Mouse (Mus musculus) fibroblast of lung, adult 2 months (primary cell): ENCODE results near the gene Ctsa.
"Not testable (repeated sequence)": the region's sequence is repeated elsewhere in the genome, so short reads cannot be mapped to it uniquely, and the experiment has no call there.

Source experiments
- DNase-seq: peaks from one replicate; pipeline ENCODE4 v3.0.0-alpha.2; 2011; ENCODE audit warnings: low read depth

Ctsa gene

DNA sequence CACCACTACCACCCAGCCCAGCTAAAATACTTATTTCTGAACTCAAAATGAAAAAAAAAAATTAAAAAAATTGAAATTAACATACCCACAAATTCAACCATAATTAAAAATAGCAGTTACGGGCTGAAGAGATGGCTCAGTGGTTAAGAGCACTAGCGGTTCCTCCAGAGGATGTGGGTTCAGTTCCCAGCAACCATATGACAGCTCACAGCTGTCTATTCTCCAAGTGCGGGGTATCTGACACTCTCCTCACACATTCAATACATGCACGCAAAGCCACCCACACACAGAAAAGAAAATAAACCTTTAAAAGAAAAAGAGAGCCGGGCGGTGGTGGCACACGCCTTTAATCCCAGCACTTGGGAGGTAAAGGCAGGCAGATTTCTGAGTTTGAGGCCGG, 17.4 kb downstream of the Ctsa start:
- no peak for DNase-seq

DNA sequence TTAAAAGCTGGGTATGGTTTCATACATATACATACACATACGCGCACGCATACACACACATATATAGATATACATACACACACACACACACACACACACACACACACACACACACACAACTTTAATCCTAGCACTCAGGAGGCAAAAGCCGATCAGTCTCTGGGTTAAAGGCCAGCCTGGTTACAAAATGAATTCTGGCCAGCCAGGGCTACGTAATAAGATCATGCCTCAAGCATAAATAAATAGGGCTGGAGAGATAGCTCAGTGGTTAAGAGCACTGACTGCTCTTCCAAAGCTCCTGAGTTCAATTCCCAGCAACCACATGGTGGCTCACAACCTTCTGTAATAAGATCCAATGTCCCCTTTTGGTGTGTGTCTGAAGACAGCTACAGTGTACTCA, 22.9 kb downstream of the Ctsa start:
- DNase-seq: not testable (repeated sequence)

DNA sequence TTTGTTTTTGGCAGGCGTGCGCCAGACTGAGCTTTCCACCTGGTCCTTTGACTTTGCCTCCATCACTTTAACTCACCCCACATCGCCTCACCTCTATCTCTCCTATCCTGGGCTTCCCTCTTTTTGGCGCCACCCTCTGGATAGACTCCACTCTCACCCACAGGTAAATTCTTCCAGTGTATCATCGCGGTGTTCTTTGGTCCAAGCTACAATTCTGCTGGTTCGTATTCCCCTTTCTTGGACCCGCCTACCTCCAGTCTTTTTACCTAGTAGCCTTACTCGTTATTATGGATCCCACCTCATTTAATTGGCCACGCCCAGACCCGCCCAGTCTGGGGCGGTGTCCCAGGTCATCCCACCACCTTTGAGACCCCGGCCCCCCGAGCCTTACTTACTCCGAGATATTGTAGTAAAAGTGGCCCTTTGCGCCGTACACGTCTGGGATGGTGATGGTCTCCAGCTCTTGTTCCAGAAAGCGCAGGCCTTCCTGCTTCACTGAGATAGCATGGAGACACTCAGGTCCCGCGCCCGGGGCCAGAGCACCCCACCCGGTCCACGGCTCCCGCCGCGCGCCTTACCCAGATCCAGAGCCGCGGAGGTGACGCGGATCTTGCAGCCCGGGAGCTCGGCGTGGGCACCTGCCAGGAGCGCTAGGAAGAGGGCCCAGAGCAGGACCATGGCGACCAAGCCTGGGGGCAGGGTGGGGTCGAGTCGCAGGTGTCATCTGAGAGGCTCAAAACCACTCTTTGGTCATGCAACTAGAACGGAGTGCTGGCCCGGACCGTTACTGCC, 23.8 kb downstream of the Ctsa start:
- DNase-seq: no peak

DNA sequence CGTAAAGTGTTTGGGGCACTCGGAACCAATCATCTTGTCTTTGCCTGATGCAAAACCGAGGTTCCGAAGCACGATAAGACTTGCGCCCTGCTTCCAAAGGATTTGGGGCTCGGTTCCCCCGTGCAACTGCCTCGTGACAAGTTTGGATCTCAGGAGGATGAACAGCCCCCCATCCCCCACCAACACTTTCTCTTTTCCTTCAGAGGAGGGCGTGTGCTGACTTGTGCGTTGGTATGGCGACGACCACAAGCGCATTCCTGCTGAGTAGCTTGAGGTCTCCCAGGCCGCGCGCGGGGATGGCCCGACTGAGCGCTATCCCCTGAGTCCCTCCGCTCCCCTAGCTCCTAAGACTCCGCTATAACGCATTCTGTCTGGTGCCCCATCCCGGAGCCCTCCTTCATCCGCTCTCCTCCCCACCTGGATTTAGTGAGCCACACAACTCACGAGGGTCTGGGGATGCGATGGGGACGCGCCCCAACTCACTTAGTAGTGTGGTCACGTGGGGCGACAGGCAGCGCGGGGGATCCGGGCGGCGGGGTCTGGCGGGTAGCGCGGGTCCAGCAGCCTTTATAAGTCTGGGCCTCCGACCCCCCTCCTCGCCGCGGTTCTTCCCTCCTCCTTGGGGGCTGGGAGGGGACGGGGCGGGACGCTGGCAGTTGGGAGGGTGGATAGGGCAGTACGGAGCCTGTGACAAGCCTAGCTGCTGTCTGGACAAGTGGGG, 24.6 kb downstream of the Ctsa start, which contains the start of gene Pltp:
Gene Pltp, minus strand, starts transcription at position 611 of the 721 bp plus-strand sequence.
- no peak for DNase-seq

DNA sequence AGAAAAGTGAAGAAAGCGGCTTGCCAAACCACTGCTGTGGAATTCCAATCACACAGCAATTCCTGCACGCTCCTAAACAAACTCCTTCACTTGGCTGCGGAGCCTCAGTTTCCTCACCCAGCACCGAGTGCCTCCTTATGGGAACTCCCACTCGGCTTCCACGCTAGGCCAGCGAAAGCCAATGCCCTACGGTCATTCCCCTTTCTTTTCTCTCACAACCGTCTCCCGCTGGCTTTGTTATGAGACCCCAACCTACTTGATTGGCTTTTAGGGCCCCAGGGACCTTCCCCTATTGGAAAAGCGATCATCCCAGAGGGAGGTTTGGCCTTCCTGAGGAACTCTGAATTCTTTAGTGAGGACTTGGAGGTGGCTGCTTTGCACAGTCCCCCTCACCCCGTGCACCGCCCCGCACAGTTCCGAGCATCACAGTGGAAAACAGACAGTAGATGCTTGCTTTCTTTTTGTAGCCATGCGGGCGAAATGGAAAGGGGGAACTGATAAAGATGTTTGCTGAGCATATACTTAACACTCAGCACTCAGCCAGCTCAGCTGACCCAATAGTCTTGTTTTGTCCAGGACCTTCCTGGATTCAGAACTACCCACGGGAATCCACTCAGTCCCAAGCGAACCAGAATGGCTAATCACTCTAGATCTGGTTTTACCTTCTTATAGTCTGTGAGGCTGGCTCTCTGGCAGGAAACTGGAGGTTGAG, 25.3 kb downstream of the Ctsa start:
- no peak for DNase-seq

DNA sequence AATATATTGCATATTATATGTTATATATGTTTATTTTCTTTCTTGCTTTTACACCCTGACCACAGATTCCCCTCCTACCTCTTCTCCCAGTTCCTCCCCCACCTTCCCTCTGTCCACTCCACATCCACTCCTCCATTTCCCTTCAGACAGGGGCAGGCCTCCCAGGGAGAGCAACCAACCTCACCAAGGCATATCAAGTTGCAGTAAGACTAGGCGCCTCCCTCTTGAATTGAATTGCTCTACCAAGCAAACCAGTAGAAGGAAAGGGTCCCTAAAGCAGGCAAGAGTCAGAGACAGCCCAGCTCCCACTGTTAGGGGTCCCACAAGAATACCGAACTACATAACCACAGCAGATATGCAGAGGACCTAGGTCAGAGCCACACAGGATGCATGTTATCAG, 26.5 kb downstream of the Ctsa start:
- no peak for DNase-seq

DNA sequence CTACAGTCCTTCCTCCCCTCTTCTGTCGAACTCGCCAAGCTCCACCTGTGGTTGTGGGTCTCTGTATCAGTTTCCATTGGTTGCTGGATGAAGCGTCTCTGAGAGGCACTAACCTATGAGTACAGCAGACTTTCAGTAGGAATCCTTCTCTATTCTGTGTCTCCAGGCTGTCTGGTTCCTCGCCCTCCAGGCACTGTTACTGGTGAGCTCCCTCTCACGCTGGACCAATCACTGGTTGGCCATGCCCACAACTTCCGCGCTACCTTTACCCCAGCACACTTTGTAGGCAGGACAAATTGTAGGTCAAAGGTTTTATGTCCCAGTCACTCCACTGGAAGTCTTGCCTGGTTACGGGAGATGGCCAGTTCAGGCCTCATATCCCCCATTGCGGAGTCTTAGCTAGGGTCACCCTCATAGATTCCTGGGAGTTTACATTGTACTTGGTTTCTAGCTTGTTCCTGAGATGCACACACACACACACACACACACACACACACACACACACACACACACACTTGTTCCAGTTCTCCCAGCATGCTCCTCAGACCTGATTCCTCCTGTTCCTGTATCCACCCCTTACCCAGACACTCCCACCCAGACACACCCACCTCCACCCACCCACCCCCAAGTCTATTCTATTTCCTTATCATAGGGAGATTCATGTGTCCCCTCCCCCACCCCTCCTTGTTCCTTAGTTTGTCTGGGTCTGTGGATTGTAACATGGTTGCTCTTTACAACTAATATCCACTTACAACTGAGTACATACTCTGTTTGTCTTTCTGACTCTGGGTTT, 27.2 kb downstream of the Ctsa start:
- DNase-seq: no peak

DNA sequence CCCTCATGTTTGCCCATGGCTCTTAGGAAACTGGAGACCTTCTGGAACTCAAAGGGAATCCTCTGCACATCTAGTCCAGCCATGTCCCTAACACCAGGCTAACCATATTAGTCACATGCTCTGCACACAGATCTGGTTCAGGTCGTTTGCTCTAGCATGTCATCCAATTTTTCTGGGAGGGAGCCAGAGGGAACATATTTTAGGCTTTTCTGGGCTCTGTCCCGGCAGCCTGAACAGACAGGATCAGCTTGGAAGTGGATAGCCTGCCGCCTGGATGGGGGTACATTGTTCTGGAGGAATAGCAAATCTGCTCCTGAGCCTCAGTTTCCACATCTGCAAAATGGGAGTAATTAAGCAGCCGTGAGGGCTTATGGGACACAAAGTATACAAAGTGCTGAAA, 28.4 kb downstream of the Ctsa start:
- no peak for DNase-seq

DNA sequence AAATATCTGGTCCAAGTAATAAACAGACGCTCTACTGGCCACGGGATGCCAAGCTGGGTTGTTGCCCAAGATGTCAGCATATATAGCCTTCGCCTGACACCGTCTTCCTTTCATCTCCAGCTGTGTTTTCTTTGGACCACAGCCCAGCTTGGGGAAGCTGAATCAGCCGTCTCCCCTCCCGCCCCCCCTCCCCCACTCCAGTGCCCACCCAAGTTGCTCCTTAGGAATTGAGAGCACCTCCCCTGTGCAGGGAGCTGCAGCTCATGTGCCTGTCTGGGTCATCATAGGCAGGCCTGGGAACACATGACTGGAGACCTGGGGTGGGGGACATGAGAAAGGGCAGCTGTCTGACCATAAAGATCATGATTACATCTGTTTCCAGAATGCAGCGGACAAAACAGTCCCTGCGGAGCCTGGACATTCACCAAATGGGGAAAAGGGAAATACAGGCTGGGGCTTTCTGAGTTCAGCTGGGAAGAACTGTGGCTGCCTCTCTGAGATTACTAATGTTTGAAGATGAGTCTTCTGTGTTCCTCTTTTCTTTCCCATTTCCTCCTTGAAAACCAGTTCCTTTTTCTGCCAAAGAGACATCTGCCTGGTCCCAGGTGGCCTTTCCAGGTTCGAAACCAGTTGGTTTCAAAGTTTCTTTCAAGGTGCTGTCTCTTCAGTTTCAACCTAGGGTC, 29.6 kb downstream of the Ctsa start:
- no peak for DNase-seq

DNA sequence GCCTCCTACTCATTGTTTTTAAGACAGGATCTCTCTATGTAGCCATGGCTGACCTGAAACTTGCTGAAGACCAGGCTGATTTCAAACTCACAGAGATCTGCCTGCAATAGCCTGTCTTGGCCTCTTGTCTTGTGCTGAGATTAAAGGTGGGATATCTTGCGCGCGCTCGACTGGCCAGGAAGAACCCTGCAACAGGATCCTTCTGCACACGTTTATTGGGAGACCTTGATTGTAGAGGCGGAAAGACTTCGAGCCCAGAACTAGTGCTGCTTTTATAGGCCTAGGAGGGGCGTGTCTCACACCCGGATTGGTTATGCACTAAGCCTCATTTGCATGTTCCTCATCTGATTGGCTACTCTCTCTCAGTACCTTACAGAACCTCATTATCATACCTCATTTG, 30.7 kb downstream of the Ctsa start:
- DNase-seq: not testable (repeated sequence)

DNA sequence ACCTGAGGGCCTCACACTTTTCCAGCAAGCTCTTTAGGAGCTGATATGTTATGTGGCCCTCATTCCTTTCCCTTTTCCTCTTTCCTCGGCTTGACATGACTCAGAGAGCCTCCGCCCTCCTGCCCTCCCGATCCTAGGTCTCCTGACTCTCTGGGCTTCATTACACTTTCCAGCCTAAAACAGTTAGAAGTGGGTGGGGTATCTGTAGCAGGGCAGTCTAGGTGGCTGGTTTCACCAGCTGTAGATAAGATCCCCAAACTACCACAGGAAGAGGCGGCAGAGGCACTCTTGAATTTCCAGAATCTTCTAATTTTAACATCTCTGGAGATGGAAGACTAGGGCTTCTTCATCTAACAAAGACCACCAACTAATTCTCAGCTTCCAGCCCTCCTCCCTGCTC, 31.9 kb downstream of the Ctsa start:
- no peak for DNase-seq

DNA sequence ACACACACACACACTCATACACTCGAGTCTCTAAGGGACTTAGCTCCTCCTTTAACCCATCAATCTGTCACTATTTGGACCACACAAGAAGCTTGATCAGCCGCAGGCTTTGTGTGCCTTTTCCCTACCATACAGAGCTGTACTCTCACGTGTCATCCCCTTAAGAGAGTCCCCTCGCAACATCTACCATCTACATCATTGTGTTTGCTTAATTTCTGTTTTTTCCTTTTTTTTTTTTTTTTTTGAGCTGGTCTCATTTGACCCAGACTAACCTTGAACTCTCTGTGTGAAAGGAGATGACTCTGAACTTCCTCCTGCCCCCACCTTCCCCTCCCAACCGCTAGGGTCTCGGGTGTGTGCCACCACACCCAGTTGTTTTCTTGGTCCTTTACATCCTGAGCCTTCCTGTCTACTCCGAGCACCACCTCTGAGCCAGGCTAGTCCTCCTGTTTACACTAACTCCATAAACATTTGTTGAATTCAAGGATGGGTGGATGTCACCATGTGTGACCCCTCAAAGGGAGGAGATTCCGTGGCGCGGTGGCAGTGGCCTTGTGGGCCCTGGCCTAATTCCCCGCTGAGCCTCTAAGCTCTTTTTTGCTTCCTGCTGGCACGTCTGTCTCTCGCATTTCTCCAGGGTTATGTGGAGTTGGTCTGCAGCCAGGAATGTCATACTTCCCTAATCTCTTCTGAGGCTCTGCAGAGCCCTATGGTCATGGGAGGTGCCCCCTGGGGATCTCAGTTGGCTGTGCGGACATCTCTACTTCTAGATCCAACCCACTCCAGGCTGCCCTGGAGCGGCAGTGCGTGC, 34.3 kb downstream of the Ctsa start:
- no peak for DNase-seq

DNA sequence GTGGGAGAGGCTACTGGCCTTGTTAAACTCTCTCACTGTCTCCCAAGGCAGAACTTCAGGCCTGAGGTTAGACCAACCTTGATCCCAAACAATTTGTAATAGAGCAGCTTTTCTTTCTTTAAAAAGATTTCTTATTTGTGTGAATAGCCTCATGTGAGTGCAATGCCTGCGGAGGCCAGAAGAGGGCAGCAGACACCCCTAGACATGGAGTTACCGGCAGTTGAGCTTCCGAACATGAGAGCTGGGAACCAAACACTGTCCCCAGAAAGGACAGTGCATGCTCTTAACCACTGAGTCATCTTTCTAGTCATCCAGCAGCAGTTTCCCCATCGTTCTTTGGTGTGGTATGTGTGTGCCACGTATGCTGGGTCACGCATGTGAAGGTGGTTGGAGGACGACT, 34.9 kb downstream of the Ctsa start:
- DNase-seq: no peak

DNA sequence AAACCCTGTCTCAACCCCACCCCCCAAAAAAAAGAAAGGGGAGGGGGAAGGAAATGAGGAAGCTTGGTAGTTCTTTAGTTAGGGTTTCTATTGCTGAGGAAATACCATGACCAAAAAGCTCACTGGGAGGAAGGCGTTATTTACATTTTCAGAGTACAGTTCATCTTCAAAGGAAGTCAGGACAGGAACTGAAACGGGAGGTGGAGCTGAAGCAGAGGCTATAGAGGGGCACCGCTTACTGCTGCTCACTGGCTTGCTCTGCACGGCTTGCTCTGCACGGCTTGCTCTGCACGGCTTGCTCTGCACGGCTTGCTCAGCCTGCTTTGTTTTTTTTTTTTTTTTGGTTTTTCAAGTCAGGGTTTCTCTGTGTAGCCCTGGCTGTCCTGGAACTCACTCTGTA, 35.8 kb downstream of the Ctsa start:
- no peak for DNase-seq

DNA sequence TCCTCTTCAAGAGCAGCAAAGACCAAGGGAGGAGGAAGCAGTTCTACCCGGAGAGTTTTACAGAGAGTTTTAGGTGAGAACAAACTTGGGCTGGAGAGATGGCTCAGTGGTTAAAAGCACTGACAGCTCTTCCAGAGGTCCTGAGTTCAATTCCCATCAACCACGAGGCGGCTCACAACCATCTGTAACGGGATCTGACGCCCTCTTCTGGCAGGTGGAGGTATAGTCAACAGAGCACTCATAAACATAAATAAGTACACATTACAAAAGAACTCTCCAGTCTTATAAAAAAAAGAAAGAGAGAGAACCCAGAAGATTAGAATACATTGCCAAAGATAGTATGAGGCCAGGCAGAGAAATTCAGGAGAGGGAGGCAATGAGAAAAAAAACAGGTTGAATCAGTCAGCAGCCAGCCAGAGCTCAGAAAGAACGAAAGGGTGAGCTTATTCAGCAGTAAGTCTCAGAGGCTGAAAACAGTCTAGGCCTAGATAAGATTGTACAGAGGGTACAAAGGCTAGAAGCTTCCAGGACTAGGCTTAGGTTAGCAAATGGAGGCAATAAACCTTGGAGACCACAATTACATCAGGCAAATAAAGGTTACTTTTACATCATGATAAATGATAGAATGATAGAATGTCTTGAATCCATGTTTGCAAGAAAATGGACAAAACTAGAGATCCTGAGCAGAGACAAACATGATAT, 39.1 kb downstream of the Ctsa start:
- no peak for DNase-seq

DNA sequence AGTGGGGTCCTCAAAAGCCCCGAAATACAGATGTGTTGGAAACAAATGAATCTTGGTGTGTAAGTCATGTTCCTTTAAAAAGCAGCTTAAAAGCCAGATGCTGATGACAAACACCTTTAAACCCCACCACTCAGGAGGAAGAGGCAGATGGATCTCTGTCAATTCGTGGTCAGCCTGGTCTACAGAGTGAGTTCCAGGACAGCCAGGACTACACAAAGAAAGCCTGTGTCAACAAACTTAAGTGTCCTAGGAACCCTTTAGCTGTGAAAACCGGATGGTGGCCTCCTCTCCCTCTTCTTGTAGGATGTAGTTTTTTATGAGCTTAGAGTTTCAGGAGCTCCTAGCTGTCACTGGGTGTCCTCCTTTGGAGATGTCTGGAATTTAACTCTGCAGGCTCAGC, 40.9 kb downstream of the Ctsa start:
- DNase-seq: no peak

DNA sequence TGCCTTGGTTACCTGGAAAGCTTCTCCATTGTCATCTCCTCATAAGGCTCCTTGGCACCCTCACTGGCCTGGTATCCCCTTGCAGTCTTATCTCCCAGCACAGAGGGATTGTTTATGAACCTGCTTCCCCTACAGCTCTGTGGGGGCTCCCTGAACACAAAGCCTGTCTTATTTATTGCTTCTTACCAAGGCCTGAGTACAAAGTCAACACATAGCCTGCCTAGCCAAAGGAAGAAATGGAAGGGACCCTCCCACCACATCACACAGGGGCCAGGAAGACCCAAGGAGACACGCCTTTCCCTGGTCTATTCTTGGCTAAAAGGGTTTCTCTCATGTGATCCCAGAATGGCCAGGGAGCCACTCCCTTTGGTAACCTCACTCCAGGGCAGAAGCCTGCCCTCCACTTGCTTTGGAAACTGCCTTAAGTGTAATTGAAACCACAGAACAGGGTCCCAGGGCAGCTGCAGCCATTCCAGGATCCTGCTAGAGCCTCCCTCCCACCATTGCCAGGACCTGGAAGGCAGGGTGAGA, 41.6 kb downstream of the Ctsa start:
- DNase-seq: peak; percentile 40

DNA sequence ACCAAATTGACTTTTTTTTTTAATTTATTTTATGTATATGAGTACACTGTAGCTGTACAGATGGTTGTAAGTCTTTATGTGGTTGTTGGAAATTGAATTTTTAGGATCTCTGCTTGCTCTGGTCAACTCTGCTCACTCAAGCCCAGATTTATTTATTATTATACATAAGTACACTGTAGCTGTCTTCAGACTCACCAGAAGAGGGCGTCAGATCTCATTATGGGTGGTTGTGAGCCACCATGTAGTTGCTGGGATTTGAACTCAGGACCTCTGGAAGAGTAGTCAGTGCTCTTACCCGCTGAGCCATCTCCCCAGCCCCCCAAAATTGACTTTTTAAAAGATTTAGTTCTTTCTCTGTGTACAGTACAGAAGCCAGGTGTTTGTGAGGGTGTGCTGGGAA, 43.0 kb downstream of the Ctsa start:
- not testable (repeated sequence) for DNase-seq

DNA sequence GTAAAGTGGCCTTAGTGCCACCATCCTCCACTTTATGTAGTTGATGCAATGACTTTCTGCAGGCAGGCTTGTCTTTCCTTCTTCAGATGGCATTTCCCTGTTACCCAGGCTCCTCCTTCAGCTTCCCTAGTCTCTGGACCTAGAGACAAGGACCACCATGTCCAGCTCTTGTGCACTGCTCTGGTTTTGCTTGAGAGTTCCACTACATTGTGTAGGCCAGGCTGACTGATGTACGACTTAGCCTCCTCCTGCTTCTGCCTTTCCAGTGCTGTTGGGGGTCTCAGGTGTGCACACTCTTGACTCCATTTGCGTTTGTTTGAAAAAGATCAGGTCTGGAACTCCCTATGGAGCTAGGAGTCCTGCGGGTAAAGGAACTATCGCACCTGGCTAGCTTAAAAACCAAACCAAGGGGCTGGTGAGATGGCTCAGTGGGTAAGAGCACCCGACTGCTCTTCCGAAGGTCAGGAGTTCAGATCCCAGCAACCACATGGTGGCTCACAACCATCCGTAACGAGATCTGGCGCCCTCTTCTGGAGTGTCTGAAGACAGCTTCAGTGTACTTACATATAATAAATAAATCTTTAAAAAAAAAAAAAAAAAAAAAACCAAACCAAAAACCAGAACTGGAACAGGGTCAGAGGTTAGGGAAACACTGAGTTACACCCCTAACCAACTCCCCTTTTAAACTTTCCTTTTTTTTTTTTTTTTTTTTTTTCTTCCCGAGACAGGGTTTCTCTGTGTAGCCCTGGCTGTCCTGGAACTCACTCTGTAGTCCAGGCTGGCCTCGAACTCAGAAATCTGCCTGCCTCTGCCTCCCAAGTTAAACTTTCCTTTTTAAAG, 44.9 kb downstream of the Ctsa start:
- DNase-seq: not testable (repeated sequence)
